Mouse (Mus musculus) embryonic facial prominence, embryonic 12.5 days (tissue): Measurements from ENCODE around the gene Slc27a3. TPM values are rescaled to one million over a fixed set of nuclear protein-coding genes. Genes with fewer than 3 reads are reported as not detected.
A peak's percentile ranks its signal among the peaks of the same experiment; 100 is the strongest.

Experiments used
- ATAC-seq: fragments of 200-750 bp; cut with Nextera tagmentation; 2 replicates; pipeline ENCODE4 v1.8.0; 2017; ENCODE audit not compliant: insufficient number of reproducible peaks, insufficient read depth, low FRiP score, low TSS enrichment
- H3K27ac ChIP-seq: fragments of 300-500 bp; sonication (generic); 2 replicates; pipeline ENCODE4 v1.5.1; 2016; ENCODE audit warnings: mild to moderate bottlenecking
- H3K27me3 ChIP-seq: fragments of 300-500 bp; sonication (generic); 2 replicates; pipeline ENCODE4 v1.6.1; 2016; ENCODE audit warnings: mild to moderate bottlenecking, moderate library complexity
- H3K36me3 ChIP-seq: fragments of 300-500 bp; sonication (generic); 2 replicates; pipeline ENCODE4 v1.6.1; 2016; ENCODE audit warnings: mild to moderate bottlenecking
- H3K4me1 ChIP-seq: fragments of 300-500 bp; sonication (generic); 2 replicates; pipeline ENCODE4 v1.6.1; 2016
- H3K4me2 ChIP-seq: fragments of 300-500 bp; sonication (generic); replicated peaks from 2 replicates; pipeline ENCODE4 v1.6.1; 2016; ENCODE audit warnings: mild to moderate bottlenecking, moderate library complexity
- H3K4me3 ChIP-seq: fragments of 300-500 bp; sonication (generic); 2 replicates; pipeline ENCODE4 v1.5.1; 2016; ENCODE audit warnings: mild to moderate bottlenecking
- H3K9ac ChIP-seq: fragments of 300-500 bp; sonication (generic); 2 replicates; pipeline ENCODE4 v1.6.1; 2016; ENCODE audit warnings: mild to moderate bottlenecking, moderate library complexity
- H3K9me3 ChIP-seq: fragments of 300-500 bp; sonication (generic); 2 replicates; pipeline ENCODE4 v1.6.1; 2016; ENCODE audit warnings: mild to moderate bottlenecking, moderate library complexity
- WGBS: fragments of 180-500 bp; shearing (Covaris S2); methylation state at CpG from one replicate; pipeline ENCODE4 v1.1.7; 2016; 5-methylcytosine and 5-hydroxymethylcytosine counted together
- polyA plus RNA-seq: library from polyadenylated mRNA; unstranded; fragments of >200 nt; fragmentation: Nextera tagmentation; extraction: Ambion mirVana; gene quantifications from 2 replicates; pipeline ENCODE4 v1.2.1, GENCODE M21; 2016

The Slc27a3 gene
- polyA plus RNA-seq, 1 experiment from 2014 or later, result 44.8 TPM

DNA sequence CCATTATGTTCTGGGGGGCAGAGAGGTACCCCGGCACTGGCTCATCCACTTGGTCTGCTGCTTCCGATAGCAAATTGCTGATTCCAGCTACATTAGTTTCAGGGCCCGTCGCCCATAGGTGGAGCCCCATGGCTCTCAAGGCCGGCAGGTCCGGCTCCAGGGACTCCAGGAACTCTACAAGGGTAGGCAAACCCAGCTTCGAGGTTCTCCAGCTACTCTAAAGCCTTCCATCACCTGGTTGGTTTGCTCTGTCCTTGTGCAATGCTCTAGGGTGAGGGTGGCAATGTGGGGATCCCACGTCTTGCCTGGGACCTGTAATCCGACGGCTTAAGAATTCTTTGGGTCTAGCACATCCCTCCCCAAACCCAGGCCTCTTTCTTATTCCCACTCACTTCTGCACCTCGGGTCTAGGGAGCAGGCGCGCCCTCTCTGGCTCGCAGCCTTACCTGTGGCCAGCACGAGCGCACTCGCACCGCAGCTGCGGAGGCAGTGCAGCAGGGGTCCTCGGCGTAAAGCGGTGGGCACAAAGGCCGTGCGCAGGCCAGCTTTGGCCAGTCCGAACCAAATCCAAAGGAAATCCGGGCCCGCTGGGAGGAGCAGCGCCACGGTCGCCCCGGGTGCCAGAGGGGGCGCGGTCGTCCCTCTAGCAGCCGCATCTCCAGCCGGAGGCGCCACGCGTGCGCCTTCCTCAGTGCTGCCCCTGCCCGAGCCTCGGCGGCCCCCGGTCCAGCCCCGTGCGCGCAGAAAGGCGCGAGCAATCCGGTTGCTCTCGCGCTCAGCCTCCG is 820 bp downstream of the Slc27a3 start:
- Histone ChIP-seq H3K36me3 (peaks cover 49% of the 10 kb centered on the region), H3K9ac (peak overlapping the region; percentile 86), H3K27me3 (no peaks in the 10 kb centered on the region), H3K4me2 (peak overlapping the region; percentile 94), H3K27ac (peak overlapping the region; percentile 97), H3K9me3 (no peaks in the 10 kb centered on the region), H3K4me1 (peaks cover 44% of the 10 kb centered on the region), H3K4me3 (peak overlapping the region; percentile 71)
- 4% methylated on average over 53 of the region's 53 CpGs for WGBS
- peak; percentile 58 for ATAC-seq

- Histone ChIP-seq H3K4me1 (peaks cover 44% of the 10 kb centered on the region), H3K4me2 (peak overlapping the region; percentile 94), H3K4me3 (peak overlapping the region; percentile 71), H3K27me3 (no peaks in the 10 kb centered on the region), H3K27ac (no peak overlapping the region), H3K36me3 (peaks cover 44% of the 10 kb centered on the region), H3K9me3 (no peaks in the 10 kb centered on the region), H3K9ac (peak overlapping the region; percentile 86)
- ATAC-seq, result no peak
- WGBS, result 67% methylated on average over 4 of the region's 4 CpGs
Measured at GRCm38 (mm10) chr3:90388192-90388591, 1.5 kb downstream of the Slc27a3 start.

DNA sequence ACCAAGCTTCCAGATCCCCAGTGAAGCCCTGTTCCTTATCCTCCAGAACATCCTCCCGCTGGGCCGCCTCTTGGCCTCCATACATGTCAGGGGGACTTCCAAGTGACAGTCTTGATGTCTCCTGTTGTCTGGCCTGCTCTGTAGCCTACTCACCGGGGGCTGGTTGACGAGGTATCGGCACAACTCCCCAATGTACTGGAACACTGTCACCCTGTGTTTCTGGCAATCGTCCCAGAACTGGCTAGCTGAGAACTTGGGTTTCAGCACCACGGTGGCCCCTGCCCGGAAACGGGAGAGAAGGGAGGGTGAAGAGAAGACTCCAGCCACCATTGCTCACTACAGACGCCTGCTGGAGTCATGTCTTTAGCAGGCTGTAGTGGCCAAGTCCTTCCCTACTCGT is 2.3 kb downstream of the Slc27a3 start:
- peaks cover 44% of the 10 kb centered on the region for H3K4me1 ChIP-seq
- ATAC-seq, result no peak
- peak overlapping the region; percentile 94 for H3K4me2 ChIP-seq
- no peaks in the 10 kb centered on the region for H3K9me3 ChIP-seq
- WGBS, result 65% methylated on average over 11 of the region's 11 CpGs
- peaks cover 37% of the 10 kb centered on the region for H3K36me3 ChIP-seq
- H3K27ac ChIP-seq, result no peak overlapping the region
- peak overlapping the region; percentile 7; the same call in 1 of the 2 replicates for H3K4me3 ChIP-seq
- peak overlapping the region; percentile 86 for H3K9ac ChIP-seq
- H3K27me3 ChIP-seq, result no peaks in the 10 kb centered on the region

GRCm38 (mm10) chr3:90386817-90387216 is 2.9 kb downstream of the Slc27a3 start:
- no peak overlapping the region; the same call in 1 of the 2 replicates for H3K9ac ChIP-seq
- H3K4me1 ChIP-seq, result peaks cover 44% of the 10 kb centered on the region
- no peak overlapping the region for H3K27ac ChIP-seq
- 93% methylated on average over 10 of the region's 10 CpGs for WGBS
- H3K4me2 ChIP-seq, result peak overlapping the region; percentile 94; the same call in 1 of the 2 replicates
- no peaks in the 10 kb centered on the region for H3K9me3 ChIP-seq
- no peak for ATAC-seq
- no peak overlapping the region for H3K4me3 ChIP-seq
- H3K36me3 ChIP-seq, result peaks cover 30% of the 10 kb centered on the region
- H3K27me3 ChIP-seq, result no peaks in the 10 kb centered on the region

DNA sequence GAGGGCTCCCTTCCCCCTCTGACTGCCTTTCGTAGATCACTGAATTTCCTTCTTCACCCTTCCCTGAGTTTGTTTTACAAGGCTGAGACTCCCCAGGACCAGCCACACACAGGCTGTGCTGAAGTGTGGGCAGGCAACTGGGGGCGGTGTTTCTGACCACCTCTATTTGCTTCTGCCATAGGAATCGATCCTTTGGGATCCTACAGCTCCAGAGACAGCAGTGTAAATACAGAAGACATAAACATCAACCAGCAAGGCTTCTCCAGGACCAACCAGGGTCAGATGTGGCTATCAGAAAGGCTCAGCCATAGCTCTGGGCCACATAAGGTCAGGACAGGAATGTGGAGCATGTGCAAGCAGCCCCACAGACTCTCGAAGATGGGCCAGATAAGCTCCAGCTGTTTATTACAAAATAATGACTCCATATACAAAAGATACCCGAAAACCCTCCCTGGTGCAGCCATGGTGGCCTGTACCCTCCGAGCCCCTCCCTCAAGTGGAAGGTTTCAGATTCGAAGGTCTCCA is 4.8 kb downstream of the Slc27a3 start:
- ATAC-seq, result no peak
- Histone ChIP-seq H3K27ac (no peak overlapping the region), H3K9me3 (no peaks in the 10 kb centered on the region), H3K4me1 (peaks cover 25% of the 10 kb centered on the region), H3K4me3 (no peak overlapping the region), H3K9ac (no peak overlapping the region), H3K27me3 (no peaks in the 10 kb centered on the region), H3K36me3 (peaks cover 23% of the 10 kb centered on the region), H3K4me2 (no peak overlapping the region)
- WGBS, result 64% methylated on average over 7 of the region's 7 CpGs

DNA sequence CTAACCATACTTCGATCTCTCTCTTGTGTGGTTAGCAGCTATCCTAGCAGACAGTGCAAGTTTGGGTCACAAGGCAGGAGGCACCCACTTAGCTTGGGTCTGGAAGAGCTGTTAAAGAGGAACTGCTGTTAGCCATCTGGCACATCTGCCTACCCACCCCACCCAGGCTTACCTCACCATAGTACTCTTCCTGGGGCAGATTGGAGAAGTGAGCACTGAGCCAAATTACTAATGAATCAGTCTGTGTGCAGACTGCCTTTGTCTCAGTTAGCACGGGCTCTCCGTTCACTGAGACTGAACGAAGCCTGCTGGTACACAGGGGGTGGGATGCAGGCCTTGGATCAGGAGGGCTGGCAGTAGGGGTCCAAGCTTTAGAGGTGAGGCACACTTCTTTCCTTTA is 6.0 kb downstream of the Slc27a3 start:
- Histone ChIP-seq H3K4me3 (no peak overlapping the region), H3K4me2 (no peak overlapping the region), H3K36me3 (peaks cover 23% of the 10 kb centered on the region), H3K4me1 (peaks cover 21% of the 10 kb centered on the region), H3K27me3 (no peaks in the 10 kb centered on the region), H3K9me3 (no peaks in the 10 kb centered on the region), H3K27ac (no peak overlapping the region), H3K9ac (no peak overlapping the region)
- WGBS, result 93% methylated on average over 4 of the region's 4 CpGs
- ATAC-seq, result no peak

GRCm38 (mm10) chr3:90381727-90382126 is 8.0 kb downstream of the Slc27a3 start:
- no peak overlapping the region for H3K4me2 ChIP-seq
- no peak overlapping the region for H3K9ac ChIP-seq
- H3K4me1 ChIP-seq, result peaks cover 4% of the 10 kb centered on the region; the same call in 1 of the 2 replicates
- no peaks in the 10 kb centered on the region for H3K9me3 ChIP-seq
- H3K27me3 ChIP-seq, result no peaks in the 10 kb centered on the region
- peaks cover 15% of the 10 kb centered on the region for H3K36me3 ChIP-seq
- no peak for ATAC-seq
- WGBS, result 69% methylated on average over 11 of the region's 11 CpGs
- H3K4me3 ChIP-seq, result no peak overlapping the region
- no peak overlapping the region for H3K27ac ChIP-seq

DNA sequence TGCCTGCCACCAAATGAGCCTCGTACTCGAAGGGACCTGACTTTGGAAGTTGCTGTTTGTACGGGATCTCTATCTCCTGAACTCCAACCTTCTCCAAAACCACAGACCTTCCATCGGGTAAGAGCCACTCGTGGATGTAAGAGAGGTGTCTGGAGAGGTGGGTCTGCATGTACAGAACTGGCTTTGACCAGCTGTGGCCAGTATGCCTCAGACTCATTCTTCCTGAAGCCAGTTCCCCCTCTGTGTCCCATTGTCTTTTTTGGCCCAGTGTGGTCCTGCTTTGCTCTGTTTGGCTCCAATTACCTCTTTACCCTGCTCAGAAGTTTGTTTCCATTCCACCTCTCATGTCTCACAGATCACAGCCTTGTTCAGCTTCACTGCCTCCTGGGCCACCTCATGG is 11.2 kb downstream of the Slc27a3 start:
- Histone ChIP-seq H3K4me3 (no peak overlapping the region), H3K4me2 (no peak overlapping the region), H3K27ac (no peak overlapping the region), H3K4me1 (no peaks in the 10 kb centered on the region), H3K27me3 (no peaks in the 10 kb centered on the region), H3K9me3 (no peaks in the 10 kb centered on the region), H3K9ac (no peak overlapping the region), H3K36me3 (no peaks in the 10 kb centered on the region)
- WGBS, result 82% methylated on average over 5 of the region's 5 CpGs
- ATAC-seq, result no peak

- H3K9ac ChIP-seq, result no peak overlapping the region
- no peak overlapping the region for H3K4me3 ChIP-seq
- H3K36me3 ChIP-seq, result no peaks in the 10 kb centered on the region
- no peaks in the 10 kb centered on the region for H3K9me3 ChIP-seq
- 0 out of 2 replicates have a peak, but pooled peaks have one; percentile 37 for ATAC-seq
- H3K4me2 ChIP-seq, result no peak overlapping the region
- H3K4me1 ChIP-seq, result no peaks in the 10 kb centered on the region
- H3K27me3 ChIP-seq, result no peaks in the 10 kb centered on the region
- 73% methylated on average over 1 of the region's 1 CpGs for WGBS
- no peak overlapping the region for H3K27ac ChIP-seq
Measured at GRCm38 (mm10) chr3:90376247-90376585, 13.5 kb downstream of the Slc27a3 start.

- H3K27me3 ChIP-seq, result no peaks in the 10 kb centered on the region
- no peaks in the 10 kb centered on the region for H3K9me3 ChIP-seq
- no peak overlapping the region for H3K9ac ChIP-seq
- H3K4me3 ChIP-seq, result no peak overlapping the region
- H3K4me1 ChIP-seq, result no peaks in the 10 kb centered on the region
- WGBS, result 53% methylated on average over 3 of the region's 3 CpGs
- H3K36me3 ChIP-seq, result no peaks in the 10 kb centered on the region
- H3K27ac ChIP-seq, result no peak overlapping the region
- ATAC-seq, result no peak
- no peak overlapping the region for H3K4me2 ChIP-seq
Measured at GRCm38 (mm10) chr3:90375562-90376246, 14.0 kb downstream of the Slc27a3 start.

GRCm38 (mm10) chr3:90374368-90374767 is 15.4 kb downstream of the Slc27a3 start:
- H3K4me3 ChIP-seq, result no peak overlapping the region
- ATAC-seq, result no peak
- H3K9me3 ChIP-seq, result no peaks in the 10 kb centered on the region
- H3K27me3 ChIP-seq, result no peaks in the 10 kb centered on the region
- WGBS, result 86% methylated on average over 4 of the region's 4 CpGs
- H3K27ac ChIP-seq, result no peak overlapping the region
- no peaks in the 10 kb centered on the region for H3K4me1 ChIP-seq
- H3K4me2 ChIP-seq, result no peak overlapping the region
- H3K9ac ChIP-seq, result no peak overlapping the region
- no peaks in the 10 kb centered on the region for H3K36me3 ChIP-seq
